Mouse (Mus musculus) left cerebral cortex, adult 2 months (tissue): ENCODE results near the gene Dop1b. TPM values are rescaled to one million over a fixed set of nuclear protein-coding genes. Genes with fewer than 3 reads are reported as not detected.
"Not testable (repeated sequence)": the region's sequence is repeated elsewhere in the genome, so short reads cannot be mapped to it uniquely, and the experiment has no call there.

Source experiments
- DNase-seq, 2 experiments: peaks; one replicate each; pipeline ENCODE4 v3.0.0; 2021 to 2022; ENCODE audit warnings: low spot score in 2 of 2, mixed read lengths in 1 of 2; ENCODE audit errors: extremely low spot score in 1 of 2
- H3K27ac ChIP-seq: fragments of 200-600 bp; 2 replicates; pipeline ENCODE4 v1.8.1; 2022
- H3K4me3 ChIP-seq: fragments of 200-600 bp; 2 replicates; pipeline ENCODE4 v1.8.1; 2022
- CTCF ChIP-seq: fragments of 200-600 bp; IDR thresholded peaks from 2 replicates; pipeline ENCODE4 v1.8.1; 2022; ENCODE audit warnings: antibody characterized with exemption, mild to moderate bottlenecking, moderate library complexity
- intact Hi-C: fragments of 180-260 bp; cut with DNase I; formaldehyde crosslinking; loops from one replicate; pipeline ENCODE4 v1.15.1; 2025
- total RNA-seq, 2 experiments: library from RNA; stranded (reverse); gene quantifications; 2 replicates each; pipeline ENCODE4 v1.2.3; 2021

The Dop1b gene
- total RNA-seq, 2 experiments from 2014 or later, result 98.5 to 117 TPM

DNA sequence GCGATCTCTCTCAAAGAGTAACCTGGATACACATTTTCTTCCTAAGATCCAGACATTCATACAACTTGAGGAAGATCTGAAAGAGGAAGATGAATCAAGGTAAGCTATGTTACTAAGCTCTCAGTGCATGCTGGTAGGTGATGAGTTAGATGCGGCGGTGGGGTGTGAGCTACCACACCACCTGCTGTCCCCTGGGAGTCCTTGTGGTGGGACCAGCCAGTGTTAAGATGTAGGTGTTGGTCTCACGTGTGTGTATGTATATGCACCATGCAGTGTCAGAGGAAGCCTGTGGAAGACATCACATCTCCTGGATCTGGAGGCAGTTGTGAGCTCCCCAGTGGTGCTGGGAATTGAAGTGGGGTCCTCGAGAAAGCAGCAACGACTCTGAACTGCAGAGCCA is 95.5 kb downstream of the Dop1b start:
- Histone ChIP-seq H3K27ac (no peak overlapping the region), H3K4me3 (no peak overlapping the region)
- intact Hi-C loops, result no loop called here
- DNase-seq, result no peak
- no peak for TF ChIP-seq CTCF

DNA sequence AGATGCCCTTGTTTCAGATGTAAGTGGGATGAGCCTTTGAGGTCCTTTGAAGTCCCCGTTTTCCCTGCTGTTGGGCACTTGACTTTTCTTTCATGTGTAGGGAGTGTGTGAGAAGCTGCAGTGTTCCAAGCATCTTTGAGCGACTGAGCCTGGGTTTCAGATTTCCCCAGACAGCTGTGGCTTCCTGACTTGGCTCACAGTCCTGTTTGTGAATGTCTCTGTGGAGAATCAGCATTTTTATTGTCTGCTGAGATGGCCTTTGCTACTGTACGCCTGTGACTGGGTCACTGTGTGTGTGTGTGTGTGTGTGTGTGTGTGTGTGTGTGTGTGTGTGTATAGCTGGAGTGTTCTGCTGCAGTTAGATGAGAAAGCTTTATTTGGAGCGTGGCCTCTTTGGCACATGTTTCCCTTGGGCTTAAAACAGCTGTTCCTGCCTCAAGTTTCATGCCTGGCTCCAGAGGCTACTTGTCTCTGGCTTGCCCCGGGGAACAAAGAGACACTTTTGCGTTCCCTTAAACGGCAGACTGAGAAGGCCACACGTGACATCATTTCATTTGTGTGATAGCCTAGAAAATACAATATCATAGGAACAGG is 96.4 kb downstream of the Dop1b start:
- TF ChIP-seq CTCF, result no peak
- intact Hi-C loops, result no loop called here
- H3K4me3 ChIP-seq, result no peak overlapping the region
- DNase-seq, result no peak
- H3K27ac ChIP-seq, result no peak overlapping the region

DNA sequence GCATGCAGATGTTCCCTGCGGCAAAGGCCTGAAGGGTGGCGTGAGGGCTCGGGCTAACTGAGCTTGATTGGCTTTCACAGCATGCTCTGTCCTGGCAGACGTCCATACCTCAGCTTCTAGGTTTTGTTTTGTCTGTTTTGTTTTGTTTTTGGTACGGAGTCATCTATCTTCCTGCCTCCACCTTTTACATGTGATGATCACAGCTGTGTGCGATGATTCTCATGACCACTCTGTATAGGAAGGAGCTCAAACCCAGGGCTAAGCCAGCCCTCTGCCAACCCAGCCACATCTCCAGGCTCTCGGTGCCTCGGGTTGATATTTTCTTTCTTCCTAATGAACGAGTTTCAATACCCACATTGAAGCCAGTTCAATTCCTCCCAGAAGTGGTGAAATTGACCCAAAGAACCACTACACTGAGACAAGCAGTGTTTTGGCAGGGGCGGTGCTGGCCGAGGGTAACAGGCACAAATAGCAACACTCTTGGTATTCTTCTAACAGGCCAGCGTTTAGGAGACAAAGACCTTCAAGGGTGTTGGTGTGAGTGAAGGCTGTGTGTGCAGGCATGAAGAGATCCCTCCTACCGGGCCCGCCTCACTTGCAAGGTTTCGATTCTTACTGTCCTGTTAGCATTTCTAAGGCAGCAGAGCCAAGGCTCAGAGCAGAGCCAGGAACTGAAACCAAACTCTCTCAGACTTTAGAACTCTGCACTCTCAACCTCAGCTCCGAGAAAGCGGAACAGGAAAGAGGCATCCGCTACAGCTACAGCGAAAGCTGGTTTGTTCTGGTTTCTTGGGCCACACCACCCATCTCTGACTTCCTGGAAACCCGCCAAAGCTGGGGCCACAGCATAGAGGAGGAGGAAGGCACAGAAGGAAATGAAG is 104.4 kb downstream of the Dop1b start:
- DNase-seq, result peak in 1 of 2 experiments; percentile 29
- H3K27ac ChIP-seq, result peak overlapping the region; percentile 29
- no peak for TF ChIP-seq CTCF
- intact Hi-C loops, result no loop called here
- no peak overlapping the region; the same call in 1 of the 2 replicates for H3K4me3 ChIP-seq

DNA sequence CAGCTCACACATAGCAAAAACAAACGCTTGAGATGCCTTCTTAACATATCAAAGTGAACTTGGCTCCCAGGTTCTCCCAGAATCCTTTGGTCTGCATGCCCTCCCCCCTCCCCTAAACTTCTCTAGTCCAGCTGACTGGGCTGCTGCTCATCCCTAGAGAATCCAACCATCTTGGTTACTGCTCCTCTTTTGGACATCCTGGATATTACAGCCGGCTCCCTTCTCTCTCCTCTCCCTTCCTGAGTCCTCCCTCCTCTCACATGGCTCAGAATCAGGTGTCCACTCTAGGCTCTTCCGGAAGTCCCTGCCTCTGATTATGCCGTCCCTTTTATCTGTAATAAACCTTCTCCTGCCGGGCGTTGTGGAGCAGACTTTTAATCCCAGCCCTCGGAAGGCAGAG is 105.2 kb downstream of the Dop1b start:
- DNase-seq, result no peak
- intact Hi-C loops, result no loop called here
- H3K27ac ChIP-seq, result peak overlapping the region; percentile 29; the same call in 1 of the 2 replicates
- no peak; the same call in 1 of the 2 replicates for TF ChIP-seq CTCF
- H3K4me3 ChIP-seq, result no peak overlapping the region; the same call in 1 of the 2 replicates

DNA sequence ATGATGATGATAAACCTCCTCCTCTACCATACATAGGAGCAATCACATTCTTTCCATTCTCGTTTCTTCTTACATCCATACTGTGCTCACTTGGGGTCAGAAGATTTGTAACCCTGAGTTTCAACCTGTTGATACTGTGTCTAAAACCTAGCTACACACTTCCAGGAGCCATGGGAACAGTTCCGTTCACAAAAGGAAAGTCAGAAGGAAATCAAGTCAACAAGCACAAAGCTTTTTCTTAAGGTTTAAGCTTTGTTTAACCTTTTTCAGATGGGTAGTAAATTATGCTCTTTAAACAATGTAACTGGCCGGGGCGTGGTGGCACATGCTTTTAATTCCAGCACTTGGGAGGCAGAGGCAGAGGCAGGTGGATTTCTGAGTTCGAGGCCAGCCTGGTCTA is 105.7 kb downstream of the Dop1b start:
- no peak for DNase-seq
- Histone ChIP-seq H3K27ac (no peak overlapping the region), H3K4me3 (no peak overlapping the region)
- TF ChIP-seq CTCF, result no peak
- intact Hi-C loops, result no loop called here

DNA sequence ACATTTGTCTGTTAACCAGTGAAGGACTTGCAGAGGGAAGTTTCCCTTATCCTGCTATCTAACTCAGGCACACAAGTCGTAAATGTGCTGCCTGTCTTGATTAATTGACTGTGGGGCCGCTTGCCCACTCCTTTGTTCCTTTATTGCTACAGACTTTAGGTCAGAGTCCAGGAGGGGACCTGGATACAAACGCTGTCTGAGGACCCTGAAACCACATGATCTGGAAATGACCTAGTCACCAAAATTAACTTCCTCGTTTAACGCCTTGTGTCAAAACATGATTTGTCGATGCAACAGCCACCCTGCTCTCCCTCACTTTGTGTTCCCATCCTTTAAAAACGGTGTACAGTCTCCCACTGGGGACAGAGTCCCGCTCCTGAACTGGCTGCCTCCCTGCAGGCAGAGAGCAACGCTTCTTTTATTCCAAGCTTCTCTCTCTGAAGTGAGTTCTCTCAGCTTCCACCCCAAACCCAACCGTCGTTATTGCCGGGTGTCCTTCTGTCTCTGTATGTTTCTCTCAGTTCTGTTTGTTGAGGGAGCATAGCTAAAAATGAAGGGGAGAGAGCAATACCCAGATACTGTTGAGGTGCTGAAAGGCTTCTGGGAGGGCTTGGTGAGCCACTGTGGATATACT is 107.1 kb downstream of the Dop1b start:
- TF ChIP-seq CTCF, result no peak
- DNase-seq, result no peak
- intact Hi-C loops, result no loop called here
- Histone ChIP-seq H3K4me3 (no peak overlapping the region), H3K27ac (no peak overlapping the region)

DNA sequence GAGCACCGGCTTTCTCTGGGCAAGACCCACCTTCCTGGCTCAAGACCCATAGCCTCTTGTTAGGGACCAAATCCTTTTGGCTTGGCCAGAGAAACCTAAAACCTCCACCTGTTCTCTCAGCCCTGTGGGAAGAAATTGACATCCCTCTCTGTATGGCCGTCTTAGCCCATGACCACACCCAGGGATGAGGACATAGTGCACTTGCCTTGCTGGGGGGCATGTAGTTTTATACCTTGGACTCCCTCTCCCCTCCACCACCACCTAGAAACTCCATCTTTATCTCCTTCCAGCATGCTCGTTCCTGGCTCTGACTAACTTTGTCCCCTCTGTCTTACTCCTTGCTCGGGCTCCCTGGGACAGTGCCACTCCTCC is 107.6 kb downstream of the Dop1b start:
- no peak overlapping the region for H3K4me3 ChIP-seq
- no peak for DNase-seq
- H3K27ac ChIP-seq, result no peak overlapping the region
- TF ChIP-seq CTCF, result no peak
- intact Hi-C loops, result no loop called here

DNA sequence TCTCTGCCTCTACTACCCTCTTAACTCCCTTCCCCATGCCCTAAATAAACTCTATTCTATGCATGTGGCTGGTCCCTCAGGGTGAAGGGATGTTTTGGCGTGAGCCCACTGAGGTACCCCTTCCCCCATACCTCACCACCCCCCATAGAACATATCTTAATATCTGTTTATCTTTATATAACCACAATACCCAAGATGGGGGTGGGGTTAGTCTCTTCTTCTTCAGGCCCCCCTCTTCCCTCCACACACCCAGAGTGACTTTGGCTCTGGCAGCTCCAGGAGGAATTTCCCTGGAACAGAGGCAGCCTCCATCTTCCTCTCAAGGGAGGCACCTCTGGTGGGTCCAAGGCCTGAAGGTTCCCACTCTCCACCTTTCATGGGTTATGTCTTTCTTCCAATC is 108.3 kb downstream of the Dop1b start:
- no peak for TF ChIP-seq CTCF
- Histone ChIP-seq H3K4me3 (no peak overlapping the region), H3K27ac (no peak overlapping the region)
- no peak for DNase-seq
- intact Hi-C loops, result no loop called here

DNA sequence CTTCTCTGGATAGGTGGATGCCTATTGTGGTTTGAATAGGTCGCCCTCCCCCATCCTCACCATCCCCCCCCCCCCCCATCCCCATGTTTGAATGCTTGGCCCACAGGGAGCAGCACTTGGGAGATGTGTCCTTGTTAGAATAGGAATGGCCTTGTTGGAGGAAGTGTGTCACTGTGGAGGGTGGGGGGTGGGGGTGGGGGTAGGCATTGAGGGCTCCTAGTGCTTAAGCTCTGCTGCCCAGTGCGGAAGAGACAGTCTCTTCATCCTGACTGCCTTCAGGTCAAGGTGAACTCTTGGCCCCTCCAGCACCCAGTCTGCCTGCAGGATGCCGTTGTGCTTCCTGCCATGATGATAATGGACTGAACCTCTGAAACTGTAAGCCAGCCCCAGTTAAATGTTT is 110.0 kb downstream of the Dop1b start:
- intact Hi-C loops, result no loop called here
- TF ChIP-seq CTCF, result no peak
- Histone ChIP-seq H3K27ac (no peak overlapping the region), H3K4me3 (no peak overlapping the region)
- DNase-seq, result no peak

DNA sequence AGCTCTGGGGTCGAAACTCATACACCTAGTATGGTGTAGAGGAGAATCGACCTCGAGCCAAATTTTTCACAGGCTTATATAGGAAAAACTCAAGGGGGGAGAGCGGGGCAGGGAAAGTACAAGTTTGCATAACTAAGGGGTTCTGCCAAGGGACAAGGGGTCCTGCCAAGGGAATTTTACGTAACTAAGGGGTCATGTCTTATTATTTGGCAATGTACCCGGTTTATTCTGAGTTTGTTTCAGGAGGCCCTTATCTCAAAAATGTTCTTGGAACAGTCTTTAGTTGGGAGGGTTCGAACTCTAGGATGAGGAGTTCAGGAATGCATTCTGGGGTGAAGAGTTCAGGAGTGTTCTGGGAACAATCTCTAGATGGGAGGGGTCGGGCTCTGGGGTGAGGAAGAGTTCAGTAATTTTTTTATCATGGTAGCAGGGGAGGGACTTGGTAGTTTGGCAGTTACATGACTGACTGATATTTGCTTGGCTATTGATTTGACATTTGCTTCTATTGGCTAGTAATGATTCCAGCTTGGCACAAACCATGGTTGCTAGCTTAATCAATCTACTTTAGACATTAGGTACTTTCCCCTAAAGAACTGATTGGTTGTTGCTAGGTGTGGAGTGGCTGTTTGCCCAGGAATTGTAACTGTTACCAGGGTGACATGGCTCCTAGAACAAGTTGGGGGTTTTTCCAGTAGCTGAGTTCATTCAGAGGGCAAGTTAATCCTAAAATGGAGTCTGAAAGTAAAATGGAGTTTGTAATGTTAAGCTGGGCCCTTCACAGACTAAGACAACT is 110.9 kb downstream of the Dop1b start:
- H3K4me3 ChIP-seq, DNase-seq, H3K27ac ChIP-seq, intact Hi-C loops: not testable (repeated sequence)

DNA sequence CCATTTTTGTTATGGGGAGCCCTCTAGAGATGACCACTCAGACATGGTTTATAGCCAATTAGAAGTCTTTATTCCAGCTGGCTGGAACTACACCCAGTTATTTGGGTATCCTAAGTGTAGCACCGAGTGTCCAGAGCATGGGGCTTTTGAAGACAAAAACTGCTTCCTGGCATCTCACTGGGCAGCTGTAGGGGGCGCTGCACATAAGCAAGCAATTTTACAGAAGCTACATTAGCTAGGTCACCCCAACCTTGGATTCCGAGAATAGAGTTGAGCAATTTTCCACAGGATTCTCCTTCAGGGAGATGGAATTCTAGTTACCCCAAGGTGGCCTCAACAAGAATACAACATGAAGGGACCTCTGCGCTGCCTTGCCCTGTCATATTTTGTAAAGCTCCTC is 113.1 kb downstream of the Dop1b start:
- intact Hi-C loops, result no loop called here
- H3K4me3 ChIP-seq, result no peak overlapping the region
- DNase-seq, result no peak
- TF ChIP-seq CTCF, result no peak; the same call in 1 of the 2 replicates
- H3K27ac ChIP-seq, result no peak overlapping the region

DNA sequence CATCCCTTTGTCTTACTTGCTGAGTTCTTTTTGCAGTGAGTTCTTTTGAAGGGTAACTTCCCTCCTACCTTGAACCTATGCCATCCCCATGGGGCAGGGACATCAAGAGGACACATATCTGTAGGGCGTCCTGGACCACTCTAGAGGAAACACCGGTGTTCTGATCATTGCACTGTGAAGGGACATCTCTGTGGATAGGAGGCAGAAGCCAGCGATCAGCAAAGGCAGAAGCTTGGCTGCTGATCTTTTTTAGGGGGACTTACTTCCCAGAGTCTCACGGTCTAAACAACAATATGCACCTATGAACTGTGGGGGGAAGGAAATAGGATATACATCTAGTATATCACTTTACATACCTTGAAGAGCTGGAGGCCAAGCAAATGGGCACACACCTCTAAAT is 113.8 kb downstream of the Dop1b start:
- Histone ChIP-seq H3K4me3 (no peak overlapping the region), H3K27ac (no peak overlapping the region)
- intact Hi-C loops, result no loop called here
- no peak for DNase-seq
- no peak for TF ChIP-seq CTCF
